8 mouse cellular contexts compared by ENCODE assay signal in genomic region chr11:69266253-69266652, GRCm38 (mm10). TPM values are rescaled to one million over a fixed set of nuclear protein-coding genes. Genes with fewer than 3 reads are reported as not detected.
DNase-seq lines count a peak whose midpoint lies in the region; ATAC-seq and TF ChIP-seq lines count a peak whose summit lies in the region.

No protein-coding gene starts in this region.

- peaks cover 22% of the 10 kb centered on the region for H3K4me1 ChIP-seq in heart, embryonic 10.5 days
- peaks cover 2% of the 10 kb centered on the region for H3K4me1 ChIP-seq in thymus, adult 2 months (replicated peaks; ENCODE audit: control insufficient read depth, insufficient read depth, low read length)

- WGBS in heart, embryonic 10.5 days = 22% methylated on average over 10 of the region's 10 CpGs
- WGBS in thymus, adult 2 months = 2% methylated on average over 10 of the region's 10 CpGs

- DNase-seq in spleen, adult 18-20 months = peak; percentile 23 to 38
- DNase-seq in spleen, adult 12 weeks (ENCODE audit: low spot score) = no peak
- peak; percentile 66 to 70 for DNase-seq in cerebellum, postnatal 36 days
- peak; percentile 84 for DNase-seq in heart, embryonic 10.5 days (ENCODE audit: low spot score)
- DNase-seq in layer of hippocampus, adult 2 months (ENCODE audit: low spot score in 2 of 2) = peak; percentile 68 to 79
- DNase-seq in thymus, adult 2 months = peak; percentile 86
- no peak for DNase-seq in urinary bladder, postnatal 14 days (ENCODE audit: low spot score)

- peak overlapping the region; percentile 71; the same call in 1 of the 2 replicates for H3K27ac ChIP-seq in heart, embryonic 10.5 days
- H3K27ac ChIP-seq in layer of hippocampus, adult 2 months = peak overlapping the region; percentile 84
- no peak overlapping the region for H3K27ac ChIP-seq in thymus, adult 2 months (ENCODE audit: control insufficient read depth, insufficient read depth, low read length)

- peak overlapping the region; percentile 46 for H3K4me3 ChIP-seq in heart, embryonic 10.5 days
- peak overlapping the region; percentile 11; the same call in 1 of the 2 replicates for H3K4me3 ChIP-seq in layer of hippocampus, adult 2 months
- no peak overlapping the region for H3K4me3 ChIP-seq in thymus, adult 2 months (ENCODE audit: control insufficient read depth, insufficient read depth, low read length)

- ATAC-seq in megakaryocyte-erythroid progenitor cell, adult 5-6 weeks (replicated peaks; ENCODE audit: low FRiP score, low TSS enrichment, poor library complexity, severe bottlenecking) = 0 out of 2 replicates have a peak, but pooled peaks have one; percentile 23

- H3K27me3 ChIP-seq in heart, embryonic 10.5 days (ENCODE audit: insufficient read depth, poor library complexity, severe bottlenecking) = peaks cover 8% of the 10 kb centered on the region; the same call in 1 of the 2 replicates
- no peaks in the 10 kb centered on the region for H3K27me3 ChIP-seq in thymus, adult 2 months (ENCODE audit: control insufficient read depth, insufficient read depth, low read length)

- TF ChIP-seq CTCF in layer of hippocampus, adult 2 months (conservative IDR thresholded peaks at IDR 0.05) = peak; percentile 42
- TF ChIP-seq CTCF in thymus, adult 2 months (IDR thresholded peaks at IDR 0.05; ENCODE audit: borderline replicate concordance, control insufficient read depth, extremely low read depth, insufficient read depth, low read length, poor library complexity) = no peak

- no peaks in the 10 kb centered on the region for H3K9me3 ChIP-seq in heart, embryonic 10.5 days

- TF ChIP-seq POLR2A in thymus, adult 2 months (IDR thresholded peaks at IDR 0.05; ENCODE audit: control insufficient read depth, extremely low read depth, insufficient read depth, low read length, poor library complexity) = no peak

- no peaks in the 10 kb centered on the region for H3K36me3 ChIP-seq in heart, embryonic 10.5 days
- no peaks in the 10 kb centered on the region for H3K36me3 ChIP-seq in thymus, adult 2 months (ENCODE audit: control insufficient read depth, insufficient read depth, low read length)

RNA-seq across cellular contexts. Expression of gene Gucy2e, which starts 29.4 kb away (rescaled TPM):
- polyA plus RNA-seq in heart, embryonic 10.5 days (2016; fragmentation: Nextera tagmentation; extraction: Ambion mirVana) = 0.24 and 0.46 TPM in 2 replicates
- total RNA-seq in layer of hippocampus, adult 2 months (2021) = 1 to 10 TPM; 2.1 to 2.3 TPM
- total RNA-seq in megakaryocyte-erythroid progenitor cell, adult 5-6 weeks (2014; fragmentation: Nextera tagmentation) = not detected in 2 replicates
- total RNA-seq in megakaryocyte-erythroid progenitor cell, adult 5-6 weeks (2017) = not detected in 2 replicates
- polyA plus RNA-seq in thymus, adult 2 months (2012; rRNA removed) = 0.26 and 0.40 TPM in 2 replicates

RNA-seq across cellular contexts. Expression of gene Cntrob, which starts 57.3 kb away (rescaled TPM):
- polyA plus RNA-seq in heart, embryonic 10.5 days (2016; fragmentation: Nextera tagmentation; extraction: Ambion mirVana) = 20.7 and 21.4 TPM in 2 replicates
- total RNA-seq in layer of hippocampus, adult 2 months (2021) = 10 to 100 TPM; 13.9 to 17.8 TPM
- total RNA-seq in megakaryocyte-erythroid progenitor cell, adult 5-6 weeks (2014; fragmentation: Nextera tagmentation) = 40.0 and 56.6 TPM in 2 replicates
- total RNA-seq in megakaryocyte-erythroid progenitor cell, adult 5-6 weeks (2017) = 19.7 and 31.6 TPM in 2 replicates
- 41.5 and 43.8 TPM in 2 replicates for polyA plus RNA-seq in thymus, adult 2 months (2012; rRNA removed)

RNA-seq across cellular contexts. Expression of gene Trappc1, which starts 57.5 kb away (rescaled TPM):
- polyA plus RNA-seq in heart, embryonic 10.5 days (2016; fragmentation: Nextera tagmentation; extraction: Ambion mirVana) = 155 and 186 TPM in 2 replicates
- 10 to 100 TPM; 63.0 to 63.5 TPM for total RNA-seq in layer of hippocampus, adult 2 months (2021)
- 77.9 and 81.4 TPM in 2 replicates for total RNA-seq in megakaryocyte-erythroid progenitor cell, adult 5-6 weeks (2014; fragmentation: Nextera tagmentation)
- 82.4 and 97.4 TPM in 2 replicates for total RNA-seq in megakaryocyte-erythroid progenitor cell, adult 5-6 weeks (2017)
- polyA plus RNA-seq in thymus, adult 2 months (2012; rRNA removed) = 50.6 and 62.5 TPM in 2 replicates

RNA-seq across cellular contexts. Expression of gene Kcnab3, which starts 59.8 kb away (rescaled TPM):
- polyA plus RNA-seq in heart, embryonic 10.5 days (2016; fragmentation: Nextera tagmentation; extraction: Ambion mirVana) = 0.45 and 0.59 TPM in 2 replicates
- 10 to 100 TPM; 20.6 to 26.1 TPM for total RNA-seq in layer of hippocampus, adult 2 months (2021)
- not detected in 2 replicates for total RNA-seq in megakaryocyte-erythroid progenitor cell, adult 5-6 weeks (2014; fragmentation: Nextera tagmentation)
- total RNA-seq in megakaryocyte-erythroid progenitor cell, adult 5-6 weeks (2017) = 0.38 TPM in 1 of 2 replicates, not detected in the other
- polyA plus RNA-seq in thymus, adult 2 months (2012; rRNA removed) = 2.9 and 3.5 TPM in 2 replicates

Comparison
In these comparisons a context has a peak if more than half of its experiments do, and no peak if none do; other contexts are left out.
1. DNase-seq: peak in spleen, adult 18-20 months (2 of 2), cerebellum, postnatal 36 days (2 of 2), heart, embryonic 10.5 days (single experiment), layer of hippocampus, adult 2 months (2 of 2) and thymus, adult 2 months (single experiment); none in spleen, adult 12 weeks (single experiment) and urinary bladder, postnatal 14 days (single experiment).